Mouse (Mus musculus): ENCODE data around the gene Ninl. TPM values are rescaled to one million over a fixed set of nuclear protein-coding genes. Genes with fewer than 3 reads are reported as not detected.
"Not testable (repeated sequence)": the region's sequence is repeated elsewhere in the genome, so short reads cannot be mapped to it uniquely, and the experiment has no call there.

The Ninl gene
- total RNA-seq, 1 experiment from 2014 or later = 2.6 TPM

- no peak for ATAC-seq (replicated peaks; ENCODE audit: low read depth, poor library complexity, severe bottlenecking)
These were observed 79.7 kb downstream of the Ninl start for GRCm38 (mm10) chr2:150959521-150959920.

GRCm38 (mm10) chr2:150955859-150956258 is 83.3 kb downstream of the Ninl start:
- no peak for ATAC-seq (replicated peaks; ENCODE audit: low read depth, poor library complexity, severe bottlenecking)

- no peak for ATAC-seq (replicated peaks; ENCODE audit: low read depth, poor library complexity, severe bottlenecking)
These were observed 88.0 kb downstream of the Ninl start for GRCm38 (mm10) chr2:150951201-150951600.

- no peak for ATAC-seq (replicated peaks; ENCODE audit: low read depth, poor library complexity, severe bottlenecking)
These were observed 89.1 kb downstream of the Ninl start for GRCm38 (mm10) chr2:150950056-150950455.

GRCm38 (mm10) chr2:150949652-150950051 is 89.5 kb downstream of the Ninl start:
- no peak for ATAC-seq (replicated peaks; ENCODE audit: low read depth, poor library complexity, severe bottlenecking)

GRCm38 (mm10) chr2:150948786-150949185 is 90.4 kb downstream of the Ninl start:
- ATAC-seq (replicated peaks; ENCODE audit: low read depth, poor library complexity, severe bottlenecking) = no peak

GRCm38 (mm10) chr2:150947880-150948611 is 91.1 kb downstream of the Ninl start:
- not testable (repeated sequence) for ATAC-seq (replicated peaks; ENCODE audit: low read depth, poor library complexity, severe bottlenecking)

GRCm38 (mm10) chr2:150947341-150947740 is 91.8 kb downstream of the Ninl start:
- not testable (repeated sequence) for ATAC-seq (replicated peaks; ENCODE audit: low read depth, poor library complexity, severe bottlenecking)

GRCm38 (mm10) chr2:150944017-150944416 is 95.2 kb downstream of the Ninl start:
- ATAC-seq (replicated peaks; ENCODE audit: low read depth, poor library complexity, severe bottlenecking) = no peak

GRCm38 (mm10) chr2:150934659-150935058 is 104.5 kb downstream of the Ninl start:
- no peak for ATAC-seq (replicated peaks; ENCODE audit: low read depth, poor library complexity, severe bottlenecking)

GRCm38 (mm10) chr2:150933482-150933881 is 105.7 kb downstream of the Ninl start:
- ATAC-seq (replicated peaks; ENCODE audit: low read depth, poor library complexity, severe bottlenecking) = no peak

GRCm38 (mm10) chr2:150930806-150931205 is 108.4 kb downstream of the Ninl start:
- ATAC-seq (replicated peaks; ENCODE audit: low read depth, poor library complexity, severe bottlenecking) = no peak

- ATAC-seq (replicated peaks; ENCODE audit: low read depth, poor library complexity, severe bottlenecking) = no peak
These were observed 110.0 kb downstream of the Ninl start for GRCm38 (mm10) chr2:150929156-150929555.

- ATAC-seq (replicated peaks; ENCODE audit: low read depth, poor library complexity, severe bottlenecking) = no peak
These were observed 112.0 kb downstream of the Ninl start for GRCm38 (mm10) chr2:150927038-150927720.

- no peak for ATAC-seq (replicated peaks; ENCODE audit: low read depth, poor library complexity, severe bottlenecking)
These were observed 115.7 kb downstream of the Ninl start for GRCm38 (mm10) chr2:150923505-150923904.

GRCm38 (mm10) chr2:150923026-150923425 is 116.2 kb downstream of the Ninl start:
- ATAC-seq (replicated peaks; ENCODE audit: low read depth, poor library complexity, severe bottlenecking) = no peak

- 0 out of 2 replicates have a peak, but pooled peaks have one; percentile 17 for ATAC-seq (replicated peaks; ENCODE audit: low read depth, poor library complexity, severe bottlenecking)
These were observed 117.0 kb downstream of the Ninl start for GRCm38 (mm10) chr2:150922165-150922564.

- peak; percentile 88 for ATAC-seq (replicated peaks; ENCODE audit: low read depth, poor library complexity, severe bottlenecking)
These were observed 117.5 kb downstream of the Ninl start for GRCm38 (mm10) chr2:150921697-150922096.

GRCm38 (mm10) chr2:150920543-150920942 is 118.6 kb downstream of the Ninl start:
- ATAC-seq (replicated peaks; ENCODE audit: low read depth, poor library complexity, severe bottlenecking) = no peak

GRCm38 (mm10) chr2:150918720-150919119 is 120.5 kb downstream of the Ninl start:
- ATAC-seq (replicated peaks; ENCODE audit: low read depth, poor library complexity, severe bottlenecking) = no peak

GRCm38 (mm10) chr2:150915786-150916185 is 123.4 kb downstream of the Ninl start:
- ATAC-seq (replicated peaks; ENCODE audit: low read depth, poor library complexity, severe bottlenecking) = no peak
